Mouse (Mus musculus) bone marrow macrophage, adult 2 months (primary cell): ENCODE measurements at regions not wholly inside any gene's neighbourhood (a gene's known extent, or its start where the extent isn't known, plus 50 kb on each side); places are given as distances from the start of the nearest gene placed in this dataset.

Experiments
- CTCF ChIP-seq: IDR thresholded peaks from 2 replicates; pipeline ENCODE4 v1.5.1; 2012; ENCODE audit warnings: low read depth, mild to moderate bottlenecking, low read length, moderate library complexity
- POLR2A ChIP-seq: IDR thresholded peaks from 2 replicates; pipeline ENCODE4 v1.6.1; 2012; ENCODE audit warnings: mild to moderate bottlenecking, low read depth, low read length, borderline replicate concordance

DNA sequence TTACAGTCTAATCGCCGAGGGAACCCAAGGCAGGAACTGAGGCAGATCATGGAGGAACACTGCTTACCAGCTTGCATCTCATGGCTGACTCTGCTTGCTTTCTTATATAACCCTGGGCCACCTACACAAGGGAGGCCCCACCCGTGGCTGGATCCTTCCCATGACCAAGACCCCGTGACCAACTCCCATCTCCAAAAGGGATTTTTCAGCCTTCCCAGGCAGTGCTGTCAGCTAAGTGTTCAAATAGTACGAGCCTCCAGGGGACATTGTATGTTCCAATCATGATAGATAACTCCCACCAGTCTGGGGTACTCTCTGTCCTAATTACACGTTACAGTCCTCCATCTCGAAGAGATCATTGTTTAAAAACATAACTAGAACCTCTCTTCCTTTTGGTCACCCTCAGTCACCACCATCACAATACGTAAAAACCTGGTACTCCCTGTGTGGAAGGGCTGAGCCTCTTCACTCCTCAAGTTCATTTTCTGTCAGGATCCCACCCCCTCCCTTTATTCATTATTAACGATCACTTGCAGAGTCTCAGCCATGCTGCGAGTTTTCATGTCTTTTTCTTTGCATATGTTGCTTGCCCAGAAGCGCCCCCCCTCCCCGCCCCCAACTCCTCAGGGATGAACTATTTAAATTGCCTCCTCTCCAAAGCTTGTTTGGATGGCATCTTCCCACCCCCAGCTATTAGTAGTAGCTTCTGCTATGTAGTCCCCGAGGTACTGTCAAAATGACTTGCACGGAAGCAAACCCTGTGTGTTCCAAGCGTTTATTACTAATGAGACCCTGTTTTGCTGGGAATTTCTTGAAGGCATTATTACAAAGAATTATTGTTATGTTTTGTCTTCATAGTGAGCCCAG, 406.2 kb upstream of the Mmadhc start:
- TF ChIP-seq POLR2A (no peak), CTCF (no peak)
